Mouse (Mus musculus) spleen, adult 12 weeks (tissue): ENCODE measurements at regions not wholly inside any gene's neighbourhood (a gene's known extent, or its start where the extent isn't known, plus 50 kb on each side); places are given as distances from the start of the nearest gene placed in this dataset.
"Not testable (repeated sequence)": the region's sequence is repeated elsewhere in the genome, so short reads cannot be mapped to it uniquely, and the experiment has no call there.

ENCODE experiments used
- DNase-seq: peaks from one replicate; pipeline ENCODE4 v3.0.0; 2022; ENCODE audit warnings: low spot score

DNA sequence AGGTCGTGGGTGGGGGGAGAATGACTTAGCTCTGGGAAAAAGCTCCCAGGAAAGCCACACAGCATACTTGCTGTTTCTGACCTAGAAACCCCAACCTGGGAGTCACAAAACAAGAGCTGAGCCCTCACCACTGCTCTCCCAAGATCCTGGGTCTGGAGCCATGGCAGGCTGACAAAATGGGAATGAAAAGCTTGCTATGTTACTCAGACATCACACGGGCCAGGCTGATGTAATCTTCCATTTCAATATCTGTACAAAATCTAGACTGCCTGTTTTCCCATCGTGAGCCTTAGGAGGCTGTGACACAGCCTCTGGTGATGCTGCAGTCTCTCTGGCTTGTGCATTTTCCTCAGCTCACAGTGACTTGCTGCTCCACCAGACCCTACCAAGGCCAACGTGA lies 325.1 kb downstream of the Diras2 start:
- DNase-seq = no peak

DNA sequence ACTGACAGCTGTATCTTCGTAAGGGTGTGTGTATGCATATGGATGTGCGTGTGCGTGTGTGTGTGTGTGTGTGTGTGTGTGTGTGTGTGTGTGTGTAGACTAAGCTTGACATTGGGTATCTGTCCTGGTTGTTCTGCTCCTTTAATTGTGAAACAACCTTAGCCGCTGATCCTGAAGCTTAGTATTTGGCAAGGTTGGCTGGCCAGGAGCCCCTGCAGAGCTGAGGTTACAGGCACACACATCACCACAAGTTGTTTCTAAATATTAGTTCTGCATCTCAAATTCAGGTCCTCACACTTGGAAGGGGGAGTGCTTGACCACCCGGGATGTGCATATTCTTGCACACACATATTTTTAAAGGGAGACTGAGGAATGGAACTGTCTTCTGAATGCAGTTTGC lies 314.7 kb downstream of the Diras2 start:
- DNase-seq = no peak

DNA sequence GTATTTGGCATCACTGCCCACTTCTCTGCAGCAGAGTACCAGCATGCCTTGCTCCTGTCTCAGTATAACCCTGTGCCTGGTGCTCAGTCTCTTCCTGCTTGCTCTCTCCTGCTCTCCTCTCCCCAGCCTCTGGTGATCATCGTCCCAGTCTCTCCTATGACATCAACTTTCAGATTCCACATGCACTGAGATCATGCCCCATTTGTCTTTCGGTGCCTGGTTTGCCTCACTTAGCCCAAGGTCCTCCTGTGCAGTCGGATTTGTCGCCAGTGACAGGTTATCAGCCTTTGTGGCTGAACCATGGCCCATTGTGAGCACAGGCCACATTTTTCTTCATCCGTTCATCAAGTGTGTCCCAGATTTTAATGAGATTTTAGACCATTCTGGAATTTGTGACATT lies 314.0 kb downstream of the Diras2 start:
- DNase-seq = no peak

DNA sequence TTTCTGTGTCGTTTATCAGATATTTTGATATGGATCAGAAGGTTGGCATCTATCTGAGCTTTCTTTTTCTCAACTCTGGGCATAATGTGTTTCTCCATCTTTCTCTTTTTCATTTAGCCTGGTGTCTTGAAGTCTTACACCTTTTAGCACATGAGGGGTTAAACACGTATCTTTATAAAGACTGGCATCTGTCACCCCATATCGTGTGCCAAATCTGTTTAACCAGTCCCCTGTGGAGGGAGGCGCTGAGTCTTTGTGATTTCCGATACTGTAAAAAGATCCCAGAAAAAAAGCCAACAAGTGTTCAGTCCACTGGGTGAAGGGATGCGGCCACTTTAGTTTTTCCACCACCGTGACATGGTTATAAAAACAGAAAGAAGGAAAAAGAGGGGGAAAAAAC lies 313.3 kb downstream of the Diras2 start:
- no peak for DNase-seq

DNA sequence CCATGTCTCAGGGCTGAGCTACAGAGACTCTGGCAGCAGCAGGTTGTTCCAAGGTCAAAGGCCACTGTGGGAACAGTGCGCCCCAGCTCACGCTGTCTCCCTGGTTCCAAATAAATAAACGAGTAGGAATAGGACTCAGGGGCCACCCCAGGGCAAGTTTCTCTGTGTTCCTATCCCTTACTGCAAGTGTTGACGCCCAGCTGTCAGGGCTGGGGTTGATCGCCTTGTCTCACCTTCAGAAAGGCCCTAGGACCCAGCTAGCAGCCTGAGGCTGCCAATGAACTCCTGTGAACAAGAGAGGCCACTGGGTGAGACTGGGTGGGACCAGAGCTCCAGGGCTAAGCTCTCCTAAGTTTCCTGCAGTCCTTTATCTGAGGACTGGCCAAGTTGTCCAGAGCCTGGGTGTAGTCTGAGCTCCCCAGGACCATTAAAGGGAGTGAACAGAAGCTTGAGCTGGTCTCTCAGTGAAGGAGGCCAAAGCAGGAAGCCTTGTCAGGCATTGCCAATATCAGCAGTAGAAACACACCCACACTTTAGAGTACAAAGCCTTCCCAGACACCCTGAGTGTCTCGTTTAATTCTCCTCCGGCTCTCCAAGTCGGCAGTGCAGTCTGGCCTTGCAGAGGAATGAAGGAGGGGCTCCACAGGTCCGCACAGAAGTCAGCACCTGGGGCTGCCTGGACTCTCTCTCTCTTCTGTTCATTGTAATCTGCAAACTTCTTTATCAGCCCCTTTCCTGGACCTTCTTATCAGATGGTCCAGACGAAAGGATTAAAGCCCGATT lies 308.6 kb downstream of the Diras2 start:
- DNase-seq = no peak

DNA sequence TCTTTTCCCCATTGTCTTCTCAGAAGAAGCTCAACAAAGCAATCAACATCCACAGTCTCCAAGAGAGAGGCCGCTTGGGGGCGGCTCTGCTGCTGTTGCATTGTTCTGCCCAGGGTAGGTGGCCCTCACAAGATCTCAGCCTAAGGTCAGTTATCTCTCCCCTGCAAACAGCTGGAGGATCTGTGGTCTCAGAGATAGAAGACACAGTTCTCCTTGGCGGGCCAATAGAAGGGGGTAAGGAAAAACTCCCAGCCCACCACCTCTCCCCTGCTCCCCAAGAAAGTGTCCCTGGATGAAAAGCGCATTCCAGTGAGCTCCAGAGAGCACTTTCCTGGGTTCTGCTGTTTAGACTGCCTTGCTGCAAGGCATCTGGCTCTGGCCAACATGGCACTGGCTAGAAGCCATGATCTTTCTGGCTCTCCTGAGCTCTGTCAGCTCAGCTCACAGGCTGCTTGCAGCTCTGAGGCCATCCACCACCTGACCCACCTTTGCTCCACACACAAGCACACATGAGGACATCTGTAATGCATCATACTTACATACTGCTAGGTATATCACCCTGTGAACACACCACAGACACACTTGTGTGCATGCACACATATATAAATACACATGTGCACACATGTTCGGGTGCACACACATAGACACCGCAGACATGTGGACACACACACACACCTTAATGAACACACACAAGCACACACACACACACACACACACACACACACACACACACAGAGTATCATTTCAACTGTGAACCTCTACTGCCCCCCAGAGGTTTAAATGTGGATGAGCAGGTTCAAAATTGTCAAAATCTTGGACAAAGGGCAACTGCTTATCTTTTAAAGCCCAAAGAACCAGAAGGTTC lies 307.7 kb downstream of the Diras2 start:
- DNase-seq = no peak

DNA sequence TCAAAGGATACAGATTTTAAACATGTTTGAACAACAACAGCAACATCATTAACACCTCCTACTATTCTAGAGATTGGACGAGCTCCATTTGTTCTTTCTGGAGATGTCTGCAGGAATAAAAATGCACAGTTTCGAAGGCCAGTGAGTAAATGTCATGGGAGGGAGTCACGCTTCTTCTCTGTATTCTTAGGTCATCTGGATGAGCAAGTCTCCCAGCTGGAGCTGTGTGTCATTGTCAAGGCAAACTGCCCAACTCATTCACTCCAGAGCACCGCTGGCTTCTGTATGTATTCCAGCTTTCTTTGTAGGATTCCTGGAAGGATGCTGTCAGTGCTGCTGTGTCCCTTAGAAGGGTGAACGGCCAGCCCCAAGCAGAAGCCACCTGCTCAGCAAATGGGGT lies 297.1 kb downstream of the Diras2 start:
- DNase-seq = no peak

DNA sequence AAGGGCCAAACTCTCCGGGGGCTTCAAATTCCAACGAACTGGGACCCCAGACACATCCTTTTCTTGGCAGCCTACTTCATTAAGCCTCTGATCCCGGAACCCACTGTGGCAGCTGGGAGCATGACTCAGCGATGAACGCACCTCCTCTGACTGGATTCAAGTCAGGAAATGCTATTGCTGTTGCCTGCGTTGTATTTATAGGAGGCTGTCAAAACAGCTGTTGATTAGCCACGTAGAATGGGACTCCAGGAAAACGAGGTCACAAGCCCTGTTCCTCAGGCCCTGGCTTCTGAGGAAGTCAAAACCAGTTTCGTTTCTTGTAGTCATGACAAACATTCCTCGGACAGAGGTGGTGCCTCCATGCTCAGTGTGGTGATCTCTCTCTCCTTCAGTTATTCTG lies 295.0 kb downstream of the Diras2 start:
- no peak for DNase-seq

DNA sequence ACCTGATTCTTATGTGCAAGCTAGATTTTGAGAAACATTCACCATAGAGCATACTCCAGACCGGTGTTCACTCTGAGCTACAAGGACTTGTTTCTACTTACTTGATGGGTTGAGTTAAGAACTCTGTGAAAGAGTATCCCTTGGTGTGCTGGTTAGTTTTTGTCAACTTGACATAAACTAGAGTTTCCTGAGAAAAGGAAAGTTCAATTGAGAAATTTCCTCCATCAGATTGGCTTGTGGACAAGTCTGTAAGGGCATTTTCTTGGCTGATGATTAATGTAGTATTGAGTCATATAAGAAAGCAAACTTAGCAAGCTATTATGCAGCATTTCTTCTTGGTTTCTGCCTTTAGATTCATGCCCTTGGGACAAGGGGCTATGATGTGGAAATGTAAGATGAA lies 291.5 kb downstream of the Diras2 start:
- no peak for DNase-seq

DNA sequence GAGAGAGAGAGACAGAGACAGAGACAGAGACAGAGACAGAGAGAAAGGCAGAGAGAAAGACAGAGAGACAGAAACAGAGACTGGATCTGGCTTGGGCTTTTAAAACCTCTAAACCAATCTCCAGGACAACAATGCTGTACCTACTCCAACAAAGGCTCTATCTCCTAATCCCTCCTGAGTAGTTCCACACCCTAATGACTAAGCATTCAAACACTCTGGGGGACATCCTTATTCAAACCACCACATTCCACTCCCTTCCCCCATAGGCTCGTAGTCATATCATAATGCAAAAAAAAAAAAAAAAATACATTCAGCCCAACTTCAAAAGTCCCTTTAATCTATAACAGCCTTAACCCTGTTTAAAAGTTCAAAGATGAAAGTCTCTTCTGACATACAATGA lies 289.3 kb downstream of the Diras2 start:
- DNase-seq = no peak

DNA sequence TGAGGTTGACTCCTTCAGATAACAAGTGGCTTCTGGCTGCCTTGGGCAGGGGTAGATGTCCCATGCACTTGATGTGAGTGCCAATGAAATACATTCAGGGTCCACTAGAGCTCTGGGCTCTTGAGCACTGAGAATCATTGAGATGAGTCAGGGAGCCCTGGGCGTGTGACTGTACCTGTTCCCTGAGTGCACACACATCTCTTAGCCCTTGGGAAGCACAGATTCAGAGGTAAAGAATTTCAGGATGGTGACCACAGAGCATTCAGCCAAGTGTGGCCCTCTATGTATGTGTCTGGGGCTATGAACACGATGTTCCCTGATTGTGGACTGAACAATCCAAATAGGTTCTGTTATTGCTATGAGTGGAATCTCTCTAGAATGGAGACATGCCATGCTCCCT lies 281.6 kb downstream of the Diras2 start:
- DNase-seq = no peak

DNA sequence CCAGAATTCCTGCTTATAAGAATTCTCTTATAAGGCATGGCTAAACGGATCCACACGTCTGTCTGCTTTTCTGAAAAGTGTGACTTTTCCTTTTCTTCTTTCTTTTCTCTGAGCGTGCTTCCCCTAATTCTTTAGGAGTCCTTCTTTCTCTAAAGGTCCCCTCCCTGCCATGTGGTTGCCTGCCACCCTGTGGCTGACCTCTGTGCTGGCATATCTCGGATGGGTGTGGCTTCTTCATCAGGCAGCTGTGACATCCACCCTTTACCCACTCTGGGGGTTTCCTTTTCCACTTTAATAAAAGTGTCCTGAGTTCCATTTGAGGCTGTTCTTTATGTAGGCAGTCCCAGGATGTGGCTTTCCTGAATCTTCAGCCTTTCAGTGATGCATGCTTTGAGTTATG lies 280.7 kb downstream of the Diras2 start:
- no peak for DNase-seq

DNA sequence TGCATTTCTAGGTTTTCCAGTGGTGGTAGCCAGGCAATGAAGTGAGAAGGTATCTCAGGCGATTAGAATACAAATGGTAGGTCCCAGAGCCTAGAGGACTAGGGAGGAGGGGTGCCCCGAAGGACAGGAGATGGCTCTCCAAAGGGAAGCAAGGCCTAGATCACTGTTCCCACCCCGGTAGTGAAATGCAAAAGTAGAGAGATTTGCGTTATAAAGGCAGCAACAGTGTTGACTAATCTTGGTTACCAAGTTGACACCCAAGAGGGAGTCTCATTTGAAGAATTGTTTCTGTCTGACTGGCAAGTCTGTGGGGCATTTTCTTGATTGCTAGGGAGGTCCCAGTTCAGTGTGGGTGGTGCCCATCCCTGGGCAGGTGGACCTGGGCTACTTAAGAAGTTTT lies 278.8 kb downstream of the Diras2 start:
- DNase-seq = no peak

DNA sequence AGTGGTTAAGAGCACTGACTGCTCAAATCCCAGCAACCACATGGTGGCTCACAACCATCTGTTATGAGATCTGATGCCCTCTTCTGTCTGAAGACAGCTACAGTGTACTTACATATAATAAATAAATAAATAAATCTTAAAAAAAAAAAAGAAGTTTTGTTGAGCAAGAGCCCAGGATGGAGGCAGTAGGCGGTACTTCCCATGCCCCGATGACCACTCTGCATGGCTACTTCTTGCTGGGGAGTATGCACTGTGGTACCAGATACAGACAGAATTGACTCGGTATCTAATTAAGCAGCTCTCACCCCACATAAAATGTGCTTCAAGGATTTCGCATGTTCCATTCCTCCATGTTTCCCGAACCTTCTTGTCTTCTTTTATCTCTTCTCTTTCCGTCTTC lies 278.4 kb downstream of the Diras2 start:
- not testable (repeated sequence) for DNase-seq

DNA sequence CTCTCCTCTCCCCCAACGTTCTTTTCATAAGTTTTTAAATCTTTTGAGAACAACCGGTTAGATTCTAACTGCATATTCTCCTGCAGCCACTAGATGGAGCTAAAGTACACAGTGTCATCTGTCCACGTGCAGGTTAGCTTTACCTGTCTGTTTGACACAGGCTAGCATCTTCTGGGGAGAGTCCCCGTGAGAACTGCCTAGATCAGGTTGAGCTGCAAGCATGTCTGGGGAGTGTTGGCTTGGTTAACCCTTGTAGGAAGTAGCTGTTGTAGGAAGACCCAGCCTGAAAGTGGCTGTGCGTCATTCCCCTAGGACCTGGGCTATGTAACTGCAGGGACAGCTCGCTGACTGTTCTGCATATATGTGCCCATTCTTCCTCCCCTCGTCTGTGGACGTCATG lies 277.9 kb downstream of the Diras2 start:
- peak; percentile 16 for DNase-seq

DNA sequence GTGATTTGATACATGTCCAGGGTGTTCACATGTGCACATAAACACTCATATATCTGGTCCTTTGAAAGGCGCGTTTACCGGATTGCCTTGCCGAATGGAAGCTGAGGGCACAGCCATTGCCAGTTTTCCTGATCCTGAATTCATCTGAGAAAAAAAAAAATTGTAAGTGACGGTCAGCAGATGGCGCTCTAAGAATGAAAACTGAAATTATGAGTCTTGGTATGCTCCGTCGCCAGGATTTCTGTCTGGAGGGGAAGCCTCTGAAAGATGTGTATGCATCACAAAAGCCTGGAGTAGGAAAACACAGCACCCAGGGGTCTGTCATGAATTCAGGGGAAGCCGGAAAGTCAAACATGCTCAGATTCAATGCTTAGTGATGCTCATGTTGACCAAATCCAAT lies 276.9 kb downstream of the Diras2 start:
- no peak for DNase-seq

DNA sequence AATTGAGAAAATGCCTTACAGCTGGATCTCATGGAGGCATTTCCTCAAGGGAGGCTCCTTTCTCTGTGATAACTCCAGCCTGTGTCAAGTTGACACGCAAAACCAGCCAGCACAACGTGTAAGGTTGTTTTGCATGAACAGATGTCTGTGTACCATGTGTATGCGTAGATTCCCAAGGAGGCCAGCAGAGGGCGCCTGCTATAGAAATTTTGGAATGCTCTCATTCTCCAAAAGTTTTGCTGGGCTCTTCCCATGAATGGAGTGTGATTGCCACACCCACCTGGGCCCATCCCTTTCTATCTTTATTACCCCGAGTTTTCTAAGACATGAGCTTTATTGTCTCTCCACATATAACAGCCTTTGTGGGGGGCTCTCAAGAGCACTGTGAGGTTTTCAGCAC lies 275.4 kb downstream of the Diras2 start:
- DNase-seq = no peak

DNA sequence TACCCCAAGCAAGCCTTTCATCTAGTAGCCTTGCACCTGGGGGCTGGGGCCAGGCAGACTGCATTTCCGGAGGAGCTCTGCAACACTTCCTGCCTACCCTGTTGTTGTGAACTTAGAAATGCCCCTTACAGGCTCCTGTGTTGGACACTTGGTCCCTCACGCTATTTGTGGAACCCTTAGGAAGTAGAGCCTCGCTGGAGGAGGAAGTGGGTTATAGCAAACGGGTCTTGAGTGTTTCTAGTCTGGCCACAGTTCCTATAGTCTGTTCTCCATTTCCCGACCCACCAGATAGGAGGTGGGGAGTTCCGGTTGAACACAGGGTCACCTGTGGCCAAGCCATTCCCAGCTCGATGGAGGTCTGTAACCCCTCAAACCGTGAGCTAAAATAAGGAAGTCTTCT lies 272.7 kb downstream of the Diras2 start:
- DNase-seq = no peak

DNA sequence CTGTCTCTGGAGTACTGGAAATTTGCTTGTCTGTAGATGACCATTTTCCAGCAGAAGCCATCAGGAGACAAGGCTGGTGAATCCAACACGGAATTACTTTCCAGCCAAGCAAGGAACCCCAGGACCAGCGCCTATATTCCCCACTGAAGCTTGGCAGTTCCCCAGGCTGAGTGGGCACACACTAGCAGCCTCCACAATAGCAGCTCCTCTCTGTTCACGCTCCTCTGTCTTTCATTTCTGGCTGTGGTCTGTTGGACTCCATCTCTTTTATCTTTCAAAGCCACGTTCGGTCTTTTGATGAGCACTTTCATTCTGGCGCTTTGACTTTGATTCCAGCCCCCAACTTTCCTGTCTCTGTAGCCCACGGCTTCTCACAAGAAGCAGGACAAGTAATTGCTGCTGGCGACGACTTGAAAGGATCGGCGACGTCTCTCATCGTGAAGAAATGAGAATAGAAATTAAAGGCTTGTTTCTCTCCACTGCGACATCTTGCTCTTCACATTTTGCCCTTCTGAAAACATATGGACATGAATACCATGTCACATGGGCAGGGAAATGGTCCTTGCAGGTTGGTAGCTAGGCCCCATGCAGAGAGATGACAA lies 268.0 kb downstream of the Diras2 start:
- no peak for DNase-seq

DNA sequence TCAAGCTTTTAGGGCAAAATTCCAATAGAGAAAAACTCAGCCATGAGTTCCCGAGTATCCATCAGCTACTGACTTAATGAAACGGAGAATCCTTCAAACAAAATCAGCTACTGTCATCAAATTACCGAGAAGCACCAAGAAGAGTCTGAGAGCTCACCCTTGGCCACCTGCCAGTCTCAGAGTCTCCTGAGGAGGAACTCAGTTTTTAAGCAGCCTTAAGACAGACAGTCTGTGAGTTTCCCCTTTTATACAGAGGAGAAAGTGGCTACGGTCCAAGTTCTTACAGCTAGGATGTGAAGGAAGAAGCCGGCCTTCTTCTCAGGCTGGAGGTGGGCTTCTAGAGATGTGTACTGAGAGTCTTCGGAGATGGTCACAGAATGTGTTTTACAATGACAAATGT lies 262.8 kb downstream of the Diras2 start:
- DNase-seq = no peak

DNA sequence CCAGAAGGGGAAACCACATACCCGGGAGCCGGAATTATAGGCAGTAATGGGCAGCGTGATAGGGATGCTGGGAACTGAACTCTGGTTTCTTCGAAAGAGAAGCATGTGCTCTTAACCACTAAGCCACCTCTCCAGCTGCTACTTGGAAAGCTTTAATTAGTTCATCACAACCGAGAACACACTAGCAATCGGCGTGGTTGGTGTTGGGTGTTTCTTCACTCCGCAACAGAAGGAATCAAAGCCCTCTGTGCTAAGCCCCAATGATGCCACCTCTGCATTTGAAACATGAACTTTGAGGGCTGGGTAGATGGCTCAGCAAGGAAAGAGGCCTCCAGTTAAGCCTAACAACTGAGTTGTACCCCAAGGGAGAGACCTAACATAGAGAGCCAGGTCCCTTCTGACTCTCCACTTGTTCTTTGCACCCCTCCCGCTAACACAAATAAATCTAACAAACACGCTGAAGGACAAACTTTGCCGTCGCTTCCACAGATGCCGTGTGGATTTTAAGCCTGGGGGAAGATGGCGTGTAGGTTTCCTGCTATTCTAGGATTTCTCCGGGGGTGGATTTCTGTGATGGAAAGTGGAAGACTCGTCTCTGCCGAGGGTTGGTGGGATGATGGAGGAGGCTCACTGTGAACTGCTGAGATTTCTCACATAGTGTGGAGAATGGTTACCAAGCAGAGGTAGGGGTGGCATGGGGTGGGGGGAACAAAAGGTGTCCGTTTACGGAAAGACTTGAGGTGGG lies 257.4 kb downstream of the Diras2 start:
- DNase-seq = no peak

DNA sequence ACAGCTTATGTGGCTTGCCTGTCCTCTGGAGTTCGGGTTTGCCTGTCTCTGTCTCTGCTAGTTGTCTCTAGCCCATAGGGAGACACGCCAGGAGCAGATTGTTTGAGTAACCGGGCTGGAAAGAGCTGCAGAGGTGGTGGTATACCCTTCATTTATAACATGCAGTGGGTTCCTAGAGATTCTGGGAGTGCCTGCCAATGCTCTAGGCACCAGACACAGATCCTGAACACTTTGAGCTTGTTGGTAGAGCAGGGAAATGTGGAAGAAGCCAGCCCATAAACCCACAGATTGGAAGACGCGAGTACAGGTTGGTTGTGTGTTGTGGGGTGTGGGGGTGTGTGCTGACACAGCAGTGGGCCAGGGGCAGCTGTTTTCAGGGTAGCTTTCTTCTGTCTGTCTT lies 255.9 kb downstream of the Diras2 start:
- DNase-seq = no peak
